Mouse (Mus musculus): Measurements from ENCODE around the gene Six1. TPM values are rescaled to one million over a fixed set of nuclear protein-coding genes. Genes with fewer than 3 reads are reported as not detected.
A peak's percentile ranks its signal among the peaks of the same experiment; 100 is the strongest.

The Six1 gene
- polyA plus RNA-seq, 1 experiment from 2014 or later: 0.45 TPM

- Histone ChIP-seq H3K4me2 (no peak overlapping the region), H3K27me3 (replicated peaks) (peaks cover 61% of the 10 kb centered on the region), H3K9me3 (replicated peaks) (no peaks in the 10 kb centered on the region), H3K4me3 (no peak overlapping the region), H3K27ac (ENCODE audit: poor library complexity, severe bottlenecking) (no peak overlapping the region), H3K4me1 (replicated peaks) (peaks cover 22% of the 10 kb centered on the region), H3K36me3 (no peaks in the 10 kb centered on the region), H3K9ac (no peak overlapping the region)
- WGBS: 2% methylated on average over 27 of the region's 27 CpGs
- ATAC-seq (ENCODE audit: insufficient number of reproducible peaks, low FRiP score): no peak
Measured at GRCm38 (mm10) chr12:73040563-73041255, 13.0 kb downstream of the Six1 start.

GRCm38 (mm10) chr12:73039939-73040562, 13.6 kb downstream of the Six1 start:
- H3K4me3 ChIP-seq: no peak overlapping the region
- no peak overlapping the region for H3K9ac ChIP-seq
- H3K36me3 ChIP-seq: no peaks in the 10 kb centered on the region
- H3K4me2 ChIP-seq: peak overlapping the region; percentile 20; the same call in 1 of the 2 replicates
- H3K4me1 ChIP-seq (replicated peaks): peaks cover 20% of the 10 kb centered on the region
- no peak overlapping the region for H3K27ac ChIP-seq (ENCODE audit: poor library complexity, severe bottlenecking)
- 2% methylated on average over 18 of the region's 18 CpGs for WGBS
- 0 out of 2 replicates have a peak, but pooled peaks have one; percentile 15 for ATAC-seq (ENCODE audit: insufficient number of reproducible peaks, low FRiP score)
- H3K27me3 ChIP-seq (replicated peaks): peaks cover 68% of the 10 kb centered on the region
- no peaks in the 10 kb centered on the region for H3K9me3 ChIP-seq (replicated peaks)

- Histone ChIP-seq H3K4me2 (peak overlapping the region; percentile 20; the same call in 1 of the 2 replicates), H3K4me1 (replicated peaks) (peaks cover 21% of the 10 kb centered on the region), H3K9ac (no peak overlapping the region), H3K36me3 (no peaks in the 10 kb centered on the region), H3K27me3 (replicated peaks) (peaks cover 75% of the 10 kb centered on the region), H3K4me3 (peak overlapping the region; percentile 8; the same call in 1 of the 2 replicates), H3K27ac (ENCODE audit: poor library complexity, severe bottlenecking) (no peak overlapping the region), H3K9me3 (replicated peaks) (no peaks in the 10 kb centered on the region)
- under 1% methylated on average over 41 of the region's 41 CpGs for WGBS
- 0 out of 2 replicates have a peak, but pooled peaks have one; percentile 11 for ATAC-seq (ENCODE audit: insufficient number of reproducible peaks, low FRiP score)
Measured at GRCm38 (mm10) chr12:73038992-73039938, 14.4 kb downstream of the Six1 start.

- H3K4me3 ChIP-seq: no peak overlapping the region
- H3K27ac ChIP-seq (ENCODE audit: poor library complexity, severe bottlenecking): no peak overlapping the region
- WGBS: 4% methylated on average over 12 of the region's 12 CpGs
Measured at GRCm38 (mm10) chr12:73038441-73038991, 15.2 kb downstream of the Six1 start.

GRCm38 (mm10) chr12:73037385-73038160, 16.1 kb downstream of the Six1 start:
- Histone ChIP-seq H3K4me3 (no peak overlapping the region), H3K27me3 (replicated peaks) (peaks cover 72% of the 10 kb centered on the region), H3K9ac (no peak overlapping the region), H3K27ac (ENCODE audit: poor library complexity, severe bottlenecking) (no peak overlapping the region), H3K36me3 (no peaks in the 10 kb centered on the region), H3K9me3 (replicated peaks) (no peaks in the 10 kb centered on the region), H3K4me2 (no peak overlapping the region), H3K4me1 (replicated peaks) (peaks cover 18% of the 10 kb centered on the region)
- ATAC-seq (ENCODE audit: insufficient number of reproducible peaks, low FRiP score): no peak
- 11% methylated on average over 7 of the region's 7 CpGs for WGBS

More at GRCm38 (mm10) chr12:73038441-73038991, 15.2 kb downstream of the Six1 start:
- H3K9ac ChIP-seq: no peak overlapping the region
- H3K4me1 ChIP-seq (replicated peaks): peaks cover 18% of the 10 kb centered on the region
- ATAC-seq (ENCODE audit: insufficient number of reproducible peaks, low FRiP score): no peak
- H3K9me3 ChIP-seq (replicated peaks): no peaks in the 10 kb centered on the region
- no peak overlapping the region for H3K4me2 ChIP-seq
- peaks cover 73% of the 10 kb centered on the region for H3K27me3 ChIP-seq (replicated peaks)
- H3K36me3 ChIP-seq: no peaks in the 10 kb centered on the region

- H3K9ac ChIP-seq: peak overlapping the region; percentile 43; the same call in 1 of the 2 replicates
- no peaks in the 10 kb centered on the region for H3K9me3 ChIP-seq (replicated peaks)
- peaks cover 70% of the 10 kb centered on the region for H3K27me3 ChIP-seq (replicated peaks)
- H3K36me3 ChIP-seq: no peaks in the 10 kb centered on the region
- ATAC-seq (ENCODE audit: insufficient number of reproducible peaks, low FRiP score): 0 out of 2 replicates have a peak, but pooled peaks have one; percentile 33
- peaks cover 14% of the 10 kb centered on the region for H3K4me1 ChIP-seq (replicated peaks)
- H3K4me3 ChIP-seq: peak overlapping the region; percentile 40
- no peak overlapping the region for H3K27ac ChIP-seq (ENCODE audit: poor library complexity, severe bottlenecking)
- WGBS: 6% methylated on average over 41 of the region's 43 CpGs
- peak overlapping the region; percentile 72 for H3K4me2 ChIP-seq
Measured at GRCm38 (mm10) chr12:73034901-73035895, 18.5 kb downstream of the Six1 start.

- WGBS: 72% methylated on average over 3 of the region's 3 CpGs
- no peak overlapping the region for H3K9ac ChIP-seq
- no peak overlapping the region for H3K4me2 ChIP-seq
- H3K36me3 ChIP-seq: no peaks in the 10 kb centered on the region
- H3K9me3 ChIP-seq (replicated peaks): no peaks in the 10 kb centered on the region
- ATAC-seq (ENCODE audit: insufficient number of reproducible peaks, low FRiP score): no peak
- H3K4me1 ChIP-seq (replicated peaks): peaks cover 7% of the 10 kb centered on the region
- H3K27me3 ChIP-seq (replicated peaks): peaks cover 48% of the 10 kb centered on the region
- no peak overlapping the region for H3K27ac ChIP-seq (ENCODE audit: poor library complexity, severe bottlenecking)
- no peak overlapping the region for H3K4me3 ChIP-seq
Measured at GRCm38 (mm10) chr12:73032665-73033064, 21.0 kb downstream of the Six1 start.

- Histone ChIP-seq H3K9ac (no peak overlapping the region), H3K36me3 (no peaks in the 10 kb centered on the region), H3K27me3 (replicated peaks) (peaks cover 40% of the 10 kb centered on the region), H3K27ac (ENCODE audit: poor library complexity, severe bottlenecking) (no peak overlapping the region), H3K4me2 (no peak overlapping the region), H3K4me1 (replicated peaks) (peaks cover 7% of the 10 kb centered on the region), H3K4me3 (no peak overlapping the region), H3K9me3 (replicated peaks) (no peaks in the 10 kb centered on the region)
- WGBS: 62% methylated on average over 4 of the region's 4 CpGs
- no peak for ATAC-seq (ENCODE audit: insufficient number of reproducible peaks, low FRiP score)
Measured at GRCm38 (mm10) chr12:73031315-73031714, 22.4 kb downstream of the Six1 start.

GRCm38 (mm10) chr12:73025490-73025889, 28.2 kb downstream of the Six1 start:
- Histone ChIP-seq H3K36me3 (no peaks in the 10 kb centered on the region), H3K27ac (ENCODE audit: poor library complexity, severe bottlenecking) (no peak overlapping the region), H3K4me1 (replicated peaks) (no peaks in the 10 kb centered on the region), H3K9ac (no peak overlapping the region), H3K4me2 (no peak overlapping the region), H3K4me3 (no peak overlapping the region), H3K27me3 (replicated peaks) (peaks cover 6% of the 10 kb centered on the region; the same call in 1 of the 2 replicates), H3K9me3 (replicated peaks) (no peaks in the 10 kb centered on the region)
- no peak for ATAC-seq (ENCODE audit: insufficient number of reproducible peaks, low FRiP score)
- WGBS: 39% methylated on average over 8 of the region's 8 CpGs
